Mouse (Mus musculus) stomach, embryonic 14.5 days (tissue): ENCODE results near the gene Olig3. TPM values are rescaled to one million over a fixed set of nuclear protein-coding genes. Genes with fewer than 3 reads are reported as not detected.

Experiments
- ATAC-seq: fragments of 200-750 bp; cut with Nextera tagmentation; 2 replicates; pipeline ENCODE4 v1.8.0; 2017; ENCODE audit warnings: low read depth, moderate TSS enrichment; ENCODE audit not compliant: insufficient number of reproducible peaks, insufficient read depth, low FRiP score
- H3K27ac ChIP-seq: fragments of 300-500 bp; sonication (generic); 2 replicates; pipeline ENCODE4 v1.5.1; 2014; ENCODE audit warnings: mild to moderate bottlenecking, low read length, moderate library complexity, mixed read lengths
- H3K27me3 ChIP-seq: fragments of 300-500 bp; sonication (generic); 2 replicates; pipeline ENCODE4 v1.6.1; 2014; ENCODE audit warnings: low read length, control low read depth, mixed read lengths; ENCODE audit not compliant: control insufficient read depth, insufficient read depth
- H3K36me3 ChIP-seq: fragments of 300-500 bp; sonication (generic); 2 replicates; pipeline ENCODE4 v1.6.1; 2014; ENCODE audit warnings: mild to moderate bottlenecking, control low read depth, low read length, moderate library complexity, mixed read lengths; ENCODE audit not compliant: control insufficient read depth, insufficient read depth
- H3K4me1 ChIP-seq: fragments of 300-500 bp; sonication (generic); 2 replicates; pipeline ENCODE4 v1.6.1; 2014; ENCODE audit warnings: low read length, control low read depth, mixed read lengths; ENCODE audit not compliant: control insufficient read depth, insufficient read depth
- H3K4me2 ChIP-seq: fragments of 300-500 bp; sonication (generic); replicated peaks from 2 replicates; pipeline ENCODE4 v1.6.1; 2014; ENCODE audit warnings: low read depth, low read length, control low read depth
- H3K4me3 ChIP-seq: fragments of 300-500 bp; sonication (generic); 2 replicates; pipeline ENCODE4 v1.5.1; 2014; ENCODE audit warnings: low read depth, low read length, control low read depth
- H3K9ac ChIP-seq: fragments of 300-500 bp; sonication (generic); replicated peaks from 2 replicates; pipeline ENCODE4 v1.6.1; 2014; ENCODE audit warnings: low read depth, mild to moderate bottlenecking, control low read depth, low read length, moderate library complexity, mixed read lengths
- H3K9me3 ChIP-seq: fragments of 300-500 bp; sonication (generic); 2 replicates; pipeline ENCODE4 v1.6.1; 2016; ENCODE audit warnings: low read depth, low read length, control low read depth; ENCODE audit not compliant: control insufficient read depth
- WGBS: fragments of 180-500 bp; shearing (Covaris S2); extraction: QIAGEN DNeasy Blood & Tissue Kit; methylation state at CpG from one replicate; pipeline ENCODE4 v1.1.7; 2014; 5-methylcytosine and 5-hydroxymethylcytosine counted together
- polyA plus RNA-seq: library from polyadenylated mRNA; unstranded; fragments of >200 nt; fragmentation: Nextera tagmentation; extraction: Ambion mirVana; gene quantifications from 2 replicates; pipeline ENCODE4 v1.2.1, GENCODE M21; 2014

The Olig3 gene
- polyA plus RNA-seq, 1 experiment from 2014 or later, result not detected

DNA sequence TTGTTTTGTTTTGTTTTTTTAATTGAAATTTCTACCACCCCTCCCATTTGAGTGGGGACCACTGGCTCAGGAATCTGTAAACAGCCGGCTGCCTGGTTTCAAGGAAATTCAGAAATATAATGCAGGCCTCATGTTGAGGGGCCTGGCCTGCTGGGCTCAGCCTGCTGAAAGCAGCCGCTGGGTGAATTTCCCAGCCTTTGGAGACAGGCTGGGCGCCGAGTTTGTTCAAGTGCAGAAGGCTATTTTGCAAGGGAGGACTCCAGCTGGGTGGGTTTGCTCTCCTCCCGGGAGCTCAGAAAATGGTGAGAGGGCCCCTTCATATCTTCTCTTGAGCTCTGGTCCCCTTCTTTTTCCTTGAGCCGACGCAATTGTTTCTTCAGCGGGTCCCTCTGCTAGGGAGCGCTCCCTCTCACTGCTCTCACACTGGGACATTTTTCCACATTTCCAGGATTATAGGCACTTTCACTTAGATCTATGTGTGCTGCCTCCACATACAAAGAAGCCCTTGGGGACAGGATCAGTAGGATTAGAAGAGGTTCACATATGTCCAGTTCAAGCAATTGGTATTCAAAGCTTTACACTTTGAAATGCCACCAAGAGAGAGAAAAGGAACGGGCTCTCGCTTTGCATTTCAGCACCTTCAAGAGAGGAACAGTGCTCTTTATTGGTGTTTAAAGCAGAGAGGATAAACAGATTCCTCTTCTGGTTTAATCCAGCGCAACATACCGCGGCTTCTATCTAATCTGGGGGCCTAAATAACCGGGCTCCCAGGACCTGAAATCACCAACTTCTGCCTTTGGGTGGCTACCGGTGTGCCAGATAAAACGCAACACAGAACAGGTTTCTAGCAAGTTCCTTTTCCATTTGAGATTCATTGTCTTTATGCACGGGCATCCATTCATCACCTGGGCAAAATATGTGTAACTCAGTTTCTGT lies 17.4 kb upstream of the Olig3 start:
- Histone ChIP-seq H3K9me3 (no peaks in the 10 kb centered on the region), H3K27ac (no peak overlapping the region), H3K4me3 (no peak overlapping the region), H3K27me3 (0 out of 2 replicates have a peak, but pooled peaks cover 5% of the 10 kb centered on the region), H3K36me3 (no peaks in the 10 kb centered on the region), H3K4me1 (no peaks in the 10 kb centered on the region), H3K4me2 (no peak overlapping the region), H3K9ac (no peak overlapping the region)
- ATAC-seq, result no peak
- 13% methylated on average over 18 of the region's 18 CpGs for WGBS

DNA sequence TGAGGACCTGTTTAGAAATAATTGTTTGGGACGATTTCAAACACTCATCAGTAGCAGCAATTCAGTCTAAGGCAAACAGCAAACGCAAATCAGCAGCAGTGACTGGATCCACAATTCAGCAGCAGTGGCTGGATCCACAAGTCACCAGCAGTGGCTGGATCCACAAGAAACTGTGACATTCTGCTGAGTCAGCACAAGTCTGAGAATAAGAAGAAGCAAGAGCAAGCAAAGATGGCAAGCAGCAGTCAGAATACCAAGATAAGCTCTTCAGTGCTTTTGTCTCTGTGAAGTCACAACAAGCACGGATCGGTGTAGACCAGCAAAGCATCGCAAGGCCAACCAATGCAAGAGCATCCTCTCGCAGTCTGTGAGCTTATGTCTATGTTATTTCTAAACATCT lies 12.3 kb upstream of the Olig3 start:
- no peak overlapping the region for H3K4me3 ChIP-seq
- no peaks in the 10 kb centered on the region for H3K36me3 ChIP-seq
- no peaks in the 10 kb centered on the region for H3K9me3 ChIP-seq
- 89% methylated on average over 6 of the region's 6 CpGs for WGBS
- H3K9ac ChIP-seq, result no peak overlapping the region
- ATAC-seq, result no peak
- 0 out of 2 replicates have a peak, but pooled peaks cover 2% of the 10 kb centered on the region for H3K27me3 ChIP-seq
- H3K27ac ChIP-seq, result no peak overlapping the region
- no peak overlapping the region for H3K4me2 ChIP-seq
- H3K4me1 ChIP-seq, result no peaks in the 10 kb centered on the region

DNA sequence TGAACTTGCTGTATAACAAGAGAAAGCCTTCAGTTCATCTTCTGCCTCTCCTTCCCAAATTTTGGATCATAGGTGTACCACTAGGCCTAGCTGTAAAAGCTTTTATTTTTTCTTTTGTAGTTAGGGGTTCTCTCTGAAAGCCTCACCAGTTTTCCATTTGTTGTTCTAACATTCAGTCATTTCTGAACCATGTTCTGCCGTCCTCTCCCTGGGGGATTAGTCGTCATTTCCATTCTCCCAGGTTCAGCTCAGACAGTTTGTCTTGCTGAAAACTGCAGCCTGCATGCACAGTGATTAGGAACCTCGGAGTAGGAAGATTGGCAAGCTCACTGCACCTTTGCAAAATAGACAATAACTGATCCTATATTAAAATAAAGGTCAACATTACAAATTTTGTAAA lies 7.0 kb upstream of the Olig3 start:
- Histone ChIP-seq H3K27me3 (peaks cover 26% of the 10 kb centered on the region), H3K4me1 (no peaks in the 10 kb centered on the region), H3K4me2 (no peak overlapping the region), H3K9ac (no peak overlapping the region), H3K27ac (no peak overlapping the region), H3K4me3 (no peak overlapping the region), H3K9me3 (no peaks in the 10 kb centered on the region), H3K36me3 (no peaks in the 10 kb centered on the region)
- 57% methylated on average over 3 of the region's 3 CpGs for WGBS
- no peak for ATAC-seq

DNA sequence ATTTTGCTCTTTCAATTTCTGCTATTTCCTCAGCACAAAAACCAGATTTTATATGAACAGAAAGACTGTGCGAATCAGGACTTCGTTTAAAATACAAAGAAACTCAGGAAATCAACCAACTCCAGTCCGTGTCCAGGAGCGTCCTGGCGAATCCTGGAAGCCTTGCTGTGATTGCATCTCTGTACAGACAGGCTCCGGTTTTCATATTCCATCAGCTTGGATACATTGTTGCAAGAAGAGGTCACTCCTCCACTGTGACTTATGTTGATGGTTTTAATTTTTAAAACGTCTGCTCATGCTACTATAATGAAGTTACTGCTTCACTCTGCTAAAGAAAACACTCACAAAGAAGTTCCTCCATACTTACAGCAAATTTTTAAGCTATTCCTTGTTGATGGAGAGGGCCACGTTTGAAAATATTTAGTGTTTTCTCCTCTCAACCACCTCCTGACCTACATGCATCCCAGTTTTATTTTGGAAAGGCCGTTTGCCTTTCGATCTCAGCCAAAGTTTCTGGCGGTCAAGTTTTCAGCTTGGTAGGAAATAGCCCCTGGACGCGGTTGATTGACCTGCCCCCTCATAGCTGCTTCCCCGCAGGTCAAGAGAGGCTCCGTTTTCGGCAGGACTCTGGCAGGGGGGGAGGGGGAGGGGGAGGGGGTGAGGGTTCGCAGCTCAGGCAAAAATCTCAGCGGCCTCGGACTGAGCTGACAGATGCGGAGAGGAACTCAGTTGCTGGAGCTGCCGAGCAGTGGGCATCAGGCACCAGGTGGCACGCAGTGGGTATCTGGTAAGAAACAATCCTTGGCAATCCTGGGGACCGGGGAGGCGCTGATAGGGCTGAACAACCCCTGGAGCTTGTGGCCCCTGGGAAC lies 4.1 kb upstream of the Olig3 start:
- peaks cover 44% of the 10 kb centered on the region for H3K27me3 ChIP-seq
- ATAC-seq, result no peak
- H3K36me3 ChIP-seq, result no peaks in the 10 kb centered on the region
- H3K4me3 ChIP-seq, result no peak overlapping the region
- no peaks in the 10 kb centered on the region for H3K4me1 ChIP-seq
- WGBS, result 2% methylated on average over 24 of the region's 24 CpGs
- H3K9ac ChIP-seq, result no peak overlapping the region
- H3K27ac ChIP-seq, result no peak overlapping the region
- no peaks in the 10 kb centered on the region for H3K9me3 ChIP-seq
- no peak overlapping the region for H3K4me2 ChIP-seq

DNA sequence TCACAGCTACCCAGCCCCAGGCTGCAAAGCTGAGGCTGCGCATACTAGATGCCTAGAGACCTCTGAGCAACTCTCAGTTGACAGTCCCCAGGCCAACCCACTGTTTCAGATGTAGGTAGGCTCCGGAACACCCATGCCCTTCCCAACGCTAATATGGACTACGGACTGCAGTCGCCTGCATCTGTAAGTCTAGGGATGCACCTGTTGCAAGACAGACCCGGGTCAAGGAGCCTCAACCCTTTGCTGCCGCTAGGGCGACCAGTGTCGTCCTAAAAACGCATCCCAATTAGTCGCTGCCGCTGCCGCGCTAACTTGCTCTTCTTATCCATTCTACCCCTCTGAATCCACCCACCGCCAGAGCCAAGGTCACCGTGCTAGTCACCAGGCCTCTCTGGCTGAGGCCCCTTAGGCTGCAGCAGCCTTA lies 3.4 kb upstream of the Olig3 start:
- Histone ChIP-seq H3K9me3 (no peaks in the 10 kb centered on the region), H3K4me3 (no peak overlapping the region), H3K9ac (no peak overlapping the region), H3K4me1 (no peaks in the 10 kb centered on the region), H3K27me3 (peaks cover 51% of the 10 kb centered on the region), H3K27ac (no peak overlapping the region), H3K36me3 (no peaks in the 10 kb centered on the region), H3K4me2 (no peak overlapping the region)
- 0% methylated on average over 16 of the region's 16 CpGs for WGBS
- ATAC-seq, result no peak

DNA sequence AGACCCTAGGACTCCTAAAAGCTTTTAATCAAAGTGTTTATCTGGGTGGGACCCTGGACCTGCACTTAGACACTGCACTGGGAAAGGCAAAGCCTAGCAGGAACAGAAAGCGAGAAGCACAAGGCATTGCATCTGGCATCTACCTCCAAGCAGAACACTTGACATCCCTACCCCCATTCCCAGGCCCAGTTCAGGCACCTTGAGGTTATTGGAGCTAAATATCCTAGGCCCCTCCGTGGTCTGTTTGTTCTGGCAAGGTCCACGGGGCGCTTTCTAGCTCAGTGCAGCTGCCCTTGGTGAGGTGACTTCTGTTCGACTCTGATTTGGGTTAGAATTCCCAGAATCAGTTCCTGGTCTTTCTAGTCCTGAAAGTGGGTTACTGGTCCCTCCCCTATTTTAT lies 2.7 kb upstream of the Olig3 start:
- H3K36me3 ChIP-seq, result no peaks in the 10 kb centered on the region
- no peak for ATAC-seq
- 3% methylated on average over 5 of the region's 5 CpGs for WGBS
- no peak overlapping the region for H3K9ac ChIP-seq
- H3K27me3 ChIP-seq, result peaks cover 55% of the 10 kb centered on the region
- H3K9me3 ChIP-seq, result no peaks in the 10 kb centered on the region
- no peaks in the 10 kb centered on the region for H3K4me1 ChIP-seq
- H3K27ac ChIP-seq, result no peak overlapping the region
- no peak overlapping the region for H3K4me3 ChIP-seq
- H3K4me2 ChIP-seq, result no peak overlapping the region

DNA sequence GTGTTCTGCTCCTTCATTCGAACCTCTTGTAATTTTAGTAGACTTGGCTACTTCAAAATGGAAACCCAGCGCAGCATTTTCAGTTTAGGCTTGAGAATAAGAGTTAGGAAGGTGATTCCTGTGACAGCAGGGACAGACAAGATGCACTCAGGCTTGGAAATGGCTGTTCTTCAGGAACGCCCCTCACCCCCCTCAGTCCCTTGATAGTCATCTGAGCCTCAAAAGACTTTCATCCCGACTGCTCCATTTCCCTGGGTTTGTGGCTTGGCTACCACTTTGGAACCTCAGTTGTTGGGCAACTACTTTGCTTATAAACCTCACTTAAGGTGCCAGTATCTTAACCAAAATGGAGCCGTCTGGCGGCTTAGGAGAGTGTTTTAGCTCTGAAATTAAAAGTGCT lies 2.2 kb upstream of the Olig3 start:
- ATAC-seq, result no peak
- H3K27ac ChIP-seq, result no peak overlapping the region
- no peaks in the 10 kb centered on the region for H3K36me3 ChIP-seq
- H3K27me3 ChIP-seq, result peaks cover 60% of the 10 kb centered on the region
- no peak overlapping the region for H3K9ac ChIP-seq
- no peak overlapping the region for H3K4me3 ChIP-seq
- WGBS, result 10% methylated on average over 6 of the region's 6 CpGs
- no peak overlapping the region for H3K4me2 ChIP-seq
- no peaks in the 10 kb centered on the region for H3K9me3 ChIP-seq
- no peaks in the 10 kb centered on the region for H3K4me1 ChIP-seq

DNA sequence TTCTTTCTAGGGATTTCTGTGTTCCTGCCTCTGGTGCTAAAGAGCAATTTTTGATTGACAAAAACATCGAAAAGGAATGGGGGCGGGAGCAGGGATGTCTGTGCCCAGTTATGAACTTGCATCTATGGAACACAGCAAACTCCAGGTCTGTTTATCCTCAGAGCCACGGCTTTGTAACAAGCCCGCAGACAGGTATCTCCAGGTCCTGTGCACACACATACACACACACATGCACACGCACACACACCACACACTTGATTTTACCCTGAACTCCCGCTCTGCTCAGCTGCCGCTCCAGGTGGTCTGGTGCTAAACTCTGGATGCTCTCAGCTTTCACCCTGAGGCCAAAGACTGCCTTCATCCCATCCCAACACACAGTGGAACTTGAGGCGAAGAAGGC lies 1.3 kb upstream of the Olig3 start:
- Histone ChIP-seq H3K36me3 (no peaks in the 10 kb centered on the region), H3K27me3 (peaks cover 67% of the 10 kb centered on the region), H3K9ac (no peak overlapping the region), H3K4me1 (no peaks in the 10 kb centered on the region), H3K27ac (no peak overlapping the region), H3K9me3 (no peaks in the 10 kb centered on the region), H3K4me2 (no peak overlapping the region), H3K4me3 (no peak overlapping the region)
- 5% methylated on average over 8 of the region's 8 CpGs for WGBS
- ATAC-seq, result no peak
